Comparison of ENCODE assay signal across 11 mouse cellular contexts in genomic region chr6:108424749-108425584, GRCm38 (mm10).
DNase-seq lines count a peak whose midpoint lies in the region; ATAC-seq and TF ChIP-seq lines count a peak whose summit lies in the region.
"Had no signal": no experiment of that assay in that cellular context is flagged by ENCODE, and none has a peak within 500 bp of the region (broad histone marks: within the 10 kb centered on the region; RNA-seq: fewer than 3 reads in every experiment).

No protein-coding gene starts in this region.

- DNase-seq in intestine, embryonic 14.5 days (ENCODE audit: low spot score), result no peak
- peak; percentile 50 for DNase-seq in gastrocnemius, postnatal 14 days
- no peak for DNase-seq in frontal cortex, postnatal 10 days (ENCODE audit: low spot score in 2 of 2)
- DNase-seq in thymus, adult 2 months, result no peak
- no peak for DNase-seq in kidney, postnatal 36 days
- DNase-seq: right cerebral cortex, adult 18-20 months; thymus, adult 18-20 months had no signal

- H3K36me3 ChIP-seq in intestine, embryonic 14.5 days (ENCODE audit: control insufficient read depth, insufficient read depth, low read length), result 0 out of 2 replicates have a peak, but pooled peaks cover 6% of the 10 kb centered on the region
- H3K36me3 ChIP-seq in intestine, postnatal 0 days (ENCODE audit: control insufficient read depth, insufficient read depth), result no peaks in the 10 kb centered on the region
- H3K36me3 ChIP-seq in midbrain, embryonic 13.5 days, result no peaks in the 10 kb centered on the region
- H3K36me3 ChIP-seq in thymus, adult 2 months (ENCODE audit: control insufficient read depth, insufficient read depth, low read length), result no peaks in the 10 kb centered on the region; the same call in 1 of the 2 replicates

- peaks cover 8% of the 10 kb centered on the region for H3K4me1 ChIP-seq in intestine, embryonic 14.5 days (replicated peaks; ENCODE audit: control insufficient read depth, insufficient read depth, low read length)
- peaks cover 6% of the 10 kb centered on the region; the same call in 1 of the 2 replicates for H3K4me1 ChIP-seq in intestine, postnatal 0 days (replicated peaks; ENCODE audit: control insufficient read depth, insufficient read depth, low read length)
- H3K4me1 ChIP-seq in brown adipose tissue, adult 24 weeks (ENCODE audit: control insufficient read depth, insufficient read depth, insufficient read length, low read length), result 0 out of 2 replicates have a peak, but pooled peaks cover 3% of the 10 kb centered on the region
- H3K4me1 ChIP-seq in midbrain, embryonic 13.5 days (replicated peaks), result peaks cover 25% of the 10 kb centered on the region
- H3K4me1 ChIP-seq in thymus, adult 2 months (replicated peaks; ENCODE audit: control insufficient read depth, insufficient read depth, low read length), result no peaks in the 10 kb centered on the region

- H3K4me2 ChIP-seq in intestine, embryonic 14.5 days (ENCODE audit: low read length), result no peak overlapping the region
- H3K4me2 ChIP-seq in intestine, postnatal 0 days (replicated peaks; ENCODE audit: low read depth), result no peak overlapping the region
- H3K4me2 ChIP-seq in midbrain, embryonic 13.5 days (replicated peaks), result no peak overlapping the region

- H3K9me3 ChIP-seq in intestine, embryonic 14.5 days (ENCODE audit: control insufficient read depth, low read length), result no peaks in the 10 kb centered on the region
- H3K9me3 ChIP-seq in intestine, postnatal 0 days (ENCODE audit: control insufficient read depth), result no peaks in the 10 kb centered on the region
- H3K9me3 ChIP-seq in midbrain, embryonic 13.5 days, result no peaks in the 10 kb centered on the region

- ATAC-seq in intestine, embryonic 14.5 days (replicated peaks; ENCODE audit: low FRiP score, low TSS enrichment, low read depth), result peak; percentile 48; the same call in 1 of the 2 replicates
- ATAC-seq in intestine, postnatal 0 days, result no peak
- ATAC-seq in midbrain, embryonic 13.5 days, result peak; percentile 59
- ATAC-seq: CD4-positive, CD25-positive, alpha-beta regulatory T cell, adult 4 months had no signal

- H3K27me3 ChIP-seq in intestine, embryonic 14.5 days (replicated peaks; ENCODE audit: control insufficient read depth, insufficient read depth, low read length), result no peaks in the 10 kb centered on the region
- no peaks in the 10 kb centered on the region for H3K27me3 ChIP-seq in intestine, postnatal 0 days (replicated peaks; ENCODE audit: control insufficient read depth, insufficient read depth, low read length)
- H3K27me3 ChIP-seq in midbrain, embryonic 13.5 days, result no peaks in the 10 kb centered on the region
- H3K27me3 ChIP-seq in thymus, adult 2 months (ENCODE audit: control insufficient read depth, insufficient read depth, low read length), result no peaks in the 10 kb centered on the region

- H3K27ac ChIP-seq in intestine, embryonic 14.5 days (ENCODE audit: low read depth), result no peak overlapping the region
- no peak overlapping the region for H3K27ac ChIP-seq in intestine, postnatal 0 days (ENCODE audit: low read depth, low read length)
- 0 out of 2 replicates have a peak overlapping the region, but pooled peaks have one; percentile 19 for H3K27ac ChIP-seq in brown adipose tissue, adult 24 weeks (replicated peaks; ENCODE audit: low read depth, low read length)
- no peak overlapping the region for H3K27ac ChIP-seq in midbrain, embryonic 13.5 days
- H3K27ac ChIP-seq in thymus, adult 2 months (ENCODE audit: control insufficient read depth, insufficient read depth, low read length), result no peak overlapping the region

- intact Hi-C loops in gastrocnemius, postnatal 14 days (cut with DNase I; ENCODE audit: low total_unique reads), result no loop called here

- 48% methylated on average over 9 of the region's 9 CpGs for WGBS in intestine, embryonic 14.5 days
- WGBS in intestine, postnatal 0 days, result 70% methylated on average over 9 of the region's 9 CpGs
- 65% methylated on average over 9 of the region's 9 CpGs for WGBS in midbrain, embryonic 13.5 days
- WGBS in thymus, adult 2 months, result 91% methylated on average over 9 of the region's 9 CpGs

- no peak for TF ChIP-seq CTCF in intestine, postnatal 0 days (IDR thresholded peaks at IDR 0.05; ENCODE audit: low read depth)
- TF ChIP-seq CTCF in thymus, adult 2 months (IDR thresholded peaks at IDR 0.05; ENCODE audit: borderline replicate concordance, control insufficient read depth, extremely low read depth, insufficient read depth, low read length, poor library complexity), result no peak

- no peak overlapping the region for H3K9ac ChIP-seq in intestine, embryonic 14.5 days (ENCODE audit: low read length)
- no peak overlapping the region for H3K9ac ChIP-seq in intestine, postnatal 0 days (ENCODE audit: low read depth, low read length)
- H3K9ac ChIP-seq in midbrain, embryonic 13.5 days (replicated peaks), result no peak overlapping the region

- TF ChIP-seq POLR2A in thymus, adult 2 months (IDR thresholded peaks at IDR 0.05; ENCODE audit: control insufficient read depth, extremely low read depth, insufficient read depth, low read length, poor library complexity), result no peak

- H3K4me3 ChIP-seq in intestine, embryonic 14.5 days (ENCODE audit: low read depth, low read length), result no peak overlapping the region
- H3K4me3 ChIP-seq in intestine, postnatal 0 days (ENCODE audit: low read depth, low read length), result no peak overlapping the region
- no peak overlapping the region for H3K4me3 ChIP-seq in brown adipose tissue, adult 24 weeks (ENCODE audit: insufficient read depth, low read depth, low read length)
- no peak overlapping the region for H3K4me3 ChIP-seq in midbrain, embryonic 13.5 days (replicated peaks)
- H3K4me3 ChIP-seq in thymus, adult 2 months (ENCODE audit: control insufficient read depth, insufficient read depth, low read length), result no peak overlapping the region
